Mouse (Mus musculus) liver, postnatal 0 days (tissue): Measurements from ENCODE around the gene Tmc3.

Source experiments
- CTCF ChIP-seq: sonication (generic); IDR thresholded peaks from 2 replicates; pipeline ENCODE4 v1.5.1; 2016; ENCODE audit warnings: antibody characterized with exemption, low read depth
- EP300 ChIP-seq: IDR thresholded peaks from 2 replicates; pipeline ENCODE4 v1.6.1; 2016; ENCODE audit warnings: antibody characterized with exemption, low read depth, mild to moderate bottlenecking

GRCm38 (mm10) chr7:83594056-83594455, 9.3 kb downstream of the Tmc3 start:
- TF ChIP-seq CTCF (no peak), EP300 (no peak)
